Mouse (Mus musculus) liver, embryonic 16.5 days (tissue): Measurements from ENCODE around the gene Crcp. TPM values are rescaled to one million over a fixed set of nuclear protein-coding genes. Genes with fewer than 3 reads are reported as not detected.

Source experiments
- ATAC-seq: fragments of 200-750 bp; cut with Nextera tagmentation; 2 replicates; pipeline ENCODE4 v1.8.0; 2017; ENCODE audit warnings: low read depth, mild to moderate bottlenecking, moderate number of reproducible peaks, moderate library complexity
- H3K27ac ChIP-seq: fragments of 300-500 bp; sonication (generic); 2 replicates; pipeline ENCODE4 v1.5.1; 2014; ENCODE audit warnings: mild to moderate bottlenecking, low read length
- H3K27me3 ChIP-seq: fragments of 300-500 bp; sonication (generic); 2 replicates; pipeline ENCODE4 v1.6.1; 2014; ENCODE audit warnings: low read depth, low read length, mixed read lengths; ENCODE audit not compliant: control insufficient read depth, insufficient read depth
- H3K36me3 ChIP-seq: fragments of 300-500 bp; sonication (generic); 2 replicates; pipeline ENCODE4 v1.6.1; 2014; ENCODE audit warnings: mild to moderate bottlenecking; ENCODE audit not compliant: control insufficient read depth, insufficient read depth
- H3K4me1 ChIP-seq: fragments of 300-500 bp; sonication (generic); 2 replicates; pipeline ENCODE4 v1.6.1; 2014; ENCODE audit warnings: low read depth, low read length, mixed read lengths; ENCODE audit not compliant: control insufficient read depth
- H3K4me2 ChIP-seq: fragments of 300-500 bp; sonication (generic); 2 replicates; pipeline ENCODE4 v1.6.1; 2014; ENCODE audit warnings: low read depth, low read length, mixed read lengths
- H3K4me3 ChIP-seq: fragments of 300-500 bp; sonication (generic); 2 replicates; pipeline ENCODE4 v1.5.1; 2014; ENCODE audit warnings: low read depth, mild to moderate bottlenecking, low read length
- H3K9ac ChIP-seq: fragments of 300-500 bp; sonication (generic); 2 replicates; pipeline ENCODE4 v1.6.1; 2014; ENCODE audit warnings: low read depth, low read length
- H3K9me3 ChIP-seq: fragments of 300-500 bp; sonication (generic); replicated peaks from 2 replicates; pipeline ENCODE4 v1.6.1; 2016; ENCODE audit warnings: low read length; ENCODE audit not compliant: control insufficient read depth
- WGBS: fragments of 180-500 bp; shearing (Covaris S2); extraction: QIAGEN DNeasy Blood & Tissue Kit; methylation state at CpG from one replicate; pipeline ENCODE4 v1.1.7; 2014; ENCODE audit not compliant: insufficient replicate concordance; 5-methylcytosine and 5-hydroxymethylcytosine counted together
- polyA plus RNA-seq: library from polyadenylated mRNA; unstranded; fragments of >200 nt; fragmentation: Nextera tagmentation; extraction: Ambion mirVana; gene quantifications from 2 replicates; pipeline ENCODE4 v1.2.1, GENCODE M21; 2015

The Crcp gene
- polyA plus RNA-seq, 1 experiment from 2014 or later: 17.8 TPM

- no peak for ATAC-seq
- no peak overlapping the region for H3K4me3 ChIP-seq
- H3K36me3 ChIP-seq: no peaks in the 10 kb centered on the region
- 0 out of 2 replicates have a peak, but pooled peaks cover 1% of the 10 kb centered on the region for H3K9me3 ChIP-seq
- H3K9ac ChIP-seq: no peak overlapping the region
- peaks cover 18% of the 10 kb centered on the region for H3K4me1 ChIP-seq
- no peak overlapping the region for H3K27ac ChIP-seq
- no peak overlapping the region for H3K4me2 ChIP-seq
- peaks cover 3% of the 10 kb centered on the region; the same call in 1 of the 2 replicates for H3K27me3 ChIP-seq
- WGBS: 44% methylated on average over 6 of the region's 6 CpGs
Observed at GRCm38 (mm10) chr5:130076396-130076795, 47.3 kb downstream of the Crcp start.

GRCm38 (mm10) chr5:130078096-130078833 lies 49.2 kb downstream of the Crcp start:
- Histone ChIP-seq H3K4me1 (peaks cover 18% of the 10 kb centered on the region), H3K27ac (no peak overlapping the region), H3K4me3 (no peak overlapping the region), H3K4me2 (peak overlapping the region; percentile 99; the same call in 1 of the 2 replicates), H3K27me3 (peaks cover 3% of the 10 kb centered on the region; the same call in 1 of the 2 replicates), H3K36me3 (no peaks in the 10 kb centered on the region), H3K9ac (no peak overlapping the region), H3K9me3 (0 out of 2 replicates have a peak, but pooled peaks cover 3% of the 10 kb centered on the region)
- ATAC-seq: no peak
- 45% methylated on average over 9 of the region's 9 CpGs for WGBS

GRCm38 (mm10) chr5:130078834-130079156 lies 49.7 kb downstream of the Crcp start:
- peaks cover 3% of the 10 kb centered on the region; the same call in 1 of the 2 replicates for H3K27me3 ChIP-seq
- ATAC-seq: no peak
- no peak overlapping the region; the same call in 1 of the 2 replicates for H3K27ac ChIP-seq
- H3K9ac ChIP-seq: peak overlapping the region; percentile 57
- H3K36me3 ChIP-seq: no peaks in the 10 kb centered on the region
- H3K4me1 ChIP-seq: peaks cover 18% of the 10 kb centered on the region
- H3K4me3 ChIP-seq: peak overlapping the region; percentile 78
- WGBS: 48% methylated on average over 6 of the region's 6 CpGs
- 0 out of 2 replicates have a peak, but pooled peaks cover 3% of the 10 kb centered on the region for H3K9me3 ChIP-seq
- H3K4me2 ChIP-seq: peak overlapping the region; percentile 99

GRCm38 (mm10) chr5:130079202-130080050 lies 50.3 kb downstream of the Crcp start:
- H3K4me2 ChIP-seq: peak overlapping the region; percentile 99
- H3K4me1 ChIP-seq: peaks cover 18% of the 10 kb centered on the region
- peak overlapping the region; percentile 86 for H3K9ac ChIP-seq
- ATAC-seq: peak; percentile 93
- 1% methylated on average over 84 of the region's 86 CpGs for WGBS
- H3K27me3 ChIP-seq: peaks cover 3% of the 10 kb centered on the region; the same call in 1 of the 2 replicates
- H3K4me3 ChIP-seq: peak overlapping the region; percentile 78
- H3K36me3 ChIP-seq: no peaks in the 10 kb centered on the region
- peak overlapping the region; percentile 58 for H3K27ac ChIP-seq
- 0 out of 2 replicates have a peak, but pooled peaks cover 3% of the 10 kb centered on the region for H3K9me3 ChIP-seq

- ATAC-seq: no peak
- Histone ChIP-seq H3K9me3 (0 out of 2 replicates have a peak, but pooled peaks cover 3% of the 10 kb centered on the region), H3K4me3 (peak overlapping the region; percentile 78), H3K27ac (no peak overlapping the region), H3K4me1 (peaks cover 18% of the 10 kb centered on the region), H3K4me2 (peak overlapping the region; percentile 99), H3K36me3 (no peaks in the 10 kb centered on the region), H3K27me3 (peaks cover 3% of the 10 kb centered on the region; the same call in 1 of the 2 replicates), H3K9ac (peak overlapping the region; percentile 86)
- 80% methylated on average over 16 of the region's 16 CpGs for WGBS
Observed at GRCm38 (mm10) chr5:130080051-130080681, 51.1 kb downstream of the Crcp start.

GRCm38 (mm10) chr5:130081181-130081881 lies 52.2 kb downstream of the Crcp start:
- no peak overlapping the region for H3K27ac ChIP-seq
- H3K9ac ChIP-seq: no peak overlapping the region
- H3K4me3 ChIP-seq: no peak overlapping the region
- H3K27me3 ChIP-seq: peaks cover 3% of the 10 kb centered on the region; the same call in 1 of the 2 replicates
- peaks cover 18% of the 10 kb centered on the region for H3K4me1 ChIP-seq
- no peak for ATAC-seq
- 84% methylated on average over 8 of the region's 8 CpGs for whole genome bisulfite sequencing
- H3K4me2 ChIP-seq: no peak overlapping the region
- H3K36me3 ChIP-seq: no peaks in the 10 kb centered on the region
- 0 out of 2 replicates have a peak, but pooled peaks cover 3% of the 10 kb centered on the region for H3K9me3 ChIP-seq

- Histone ChIP-seq H3K27me3 (peaks cover 3% of the 10 kb centered on the region; the same call in 1 of the 2 replicates), H3K36me3 (no peaks in the 10 kb centered on the region), H3K4me1 (peaks cover 18% of the 10 kb centered on the region), H3K4me2 (no peak overlapping the region), H3K27ac (no peak overlapping the region), H3K9me3 (0 out of 2 replicates have a peak, but pooled peaks cover 3% of the 10 kb centered on the region), H3K9ac (no peak overlapping the region), H3K4me3 (no peak overlapping the region)
- no peak for ATAC-seq
- 57% methylated on average over 4 of the region's 4 CpGs for WGBS
Observed at GRCm38 (mm10) chr5:130082431-130082830, 53.3 kb downstream of the Crcp start.

GRCm38 (mm10) chr5:130084271-130084670 lies 55.2 kb downstream of the Crcp start:
- H3K27me3 ChIP-seq: no peaks in the 10 kb centered on the region
- ATAC-seq: no peak
- H3K4me1 ChIP-seq: peaks cover 14% of the 10 kb centered on the region
- no peak overlapping the region for H3K27ac ChIP-seq
- 70% methylated on average over 3 of the region's 3 CpGs for WGBS
- H3K4me2 ChIP-seq: no peak overlapping the region
- H3K9me3 ChIP-seq: 0 out of 2 replicates have a peak, but pooled peaks cover 3% of the 10 kb centered on the region
- no peaks in the 10 kb centered on the region for H3K36me3 ChIP-seq
- no peak overlapping the region for H3K9ac ChIP-seq
- no peak overlapping the region for H3K4me3 ChIP-seq
